Mouse (Mus musculus) liver, embryonic 16.5 days (tissue): ENCODE data around the gene Sct. TPM values are rescaled to one million over a fixed set of nuclear protein-coding genes. Genes with fewer than 3 reads are reported as not detected.
A peak's percentile ranks its signal among the peaks of the same experiment; 100 is the strongest.

Experiments used
- ATAC-seq: fragments of 200-750 bp; cut with Nextera tagmentation; 2 replicates; pipeline ENCODE4 v1.8.0; 2017; ENCODE audit warnings: low read depth, mild to moderate bottlenecking, moderate number of reproducible peaks, moderate library complexity
- H3K27ac ChIP-seq: fragments of 300-500 bp; sonication (generic); 2 replicates; pipeline ENCODE4 v1.5.1; 2014; ENCODE audit warnings: mild to moderate bottlenecking, low read length
- H3K27me3 ChIP-seq: fragments of 300-500 bp; sonication (generic); 2 replicates; pipeline ENCODE4 v1.6.1; 2014; ENCODE audit warnings: low read depth, low read length, mixed read lengths; ENCODE audit not compliant: control insufficient read depth, insufficient read depth
- H3K36me3 ChIP-seq: fragments of 300-500 bp; sonication (generic); 2 replicates; pipeline ENCODE4 v1.6.1; 2014; ENCODE audit warnings: mild to moderate bottlenecking; ENCODE audit not compliant: control insufficient read depth, insufficient read depth
- H3K4me1 ChIP-seq: fragments of 300-500 bp; sonication (generic); 2 replicates; pipeline ENCODE4 v1.6.1; 2014; ENCODE audit warnings: low read depth, low read length, mixed read lengths; ENCODE audit not compliant: control insufficient read depth
- H3K4me2 ChIP-seq: fragments of 300-500 bp; sonication (generic); 2 replicates; pipeline ENCODE4 v1.6.1; 2014; ENCODE audit warnings: low read depth, low read length, mixed read lengths
- H3K4me3 ChIP-seq: fragments of 300-500 bp; sonication (generic); 2 replicates; pipeline ENCODE4 v1.5.1; 2014; ENCODE audit warnings: low read depth, mild to moderate bottlenecking, low read length
- H3K9ac ChIP-seq: fragments of 300-500 bp; sonication (generic); 2 replicates; pipeline ENCODE4 v1.6.1; 2014; ENCODE audit warnings: low read depth, low read length
- H3K9me3 ChIP-seq: fragments of 300-500 bp; sonication (generic); replicated peaks from 2 replicates; pipeline ENCODE4 v1.6.1; 2016; ENCODE audit warnings: low read length; ENCODE audit not compliant: control insufficient read depth
- WGBS: fragments of 180-500 bp; shearing (Covaris S2); extraction: QIAGEN DNeasy Blood & Tissue Kit; methylation state at CpG from one replicate; pipeline ENCODE4 v1.1.7; 2014; ENCODE audit not compliant: insufficient replicate concordance; 5-methylcytosine and 5-hydroxymethylcytosine counted together
- polyA plus RNA-seq: library from polyadenylated mRNA; unstranded; fragments of >200 nt; fragmentation: Nextera tagmentation; extraction: Ambion mirVana; gene quantifications from 2 replicates; pipeline ENCODE4 v1.2.1, GENCODE M21; 2015

The Sct gene
- polyA plus RNA-seq, 1 experiment from 2014 or later, result 1.4 TPM

DNA sequence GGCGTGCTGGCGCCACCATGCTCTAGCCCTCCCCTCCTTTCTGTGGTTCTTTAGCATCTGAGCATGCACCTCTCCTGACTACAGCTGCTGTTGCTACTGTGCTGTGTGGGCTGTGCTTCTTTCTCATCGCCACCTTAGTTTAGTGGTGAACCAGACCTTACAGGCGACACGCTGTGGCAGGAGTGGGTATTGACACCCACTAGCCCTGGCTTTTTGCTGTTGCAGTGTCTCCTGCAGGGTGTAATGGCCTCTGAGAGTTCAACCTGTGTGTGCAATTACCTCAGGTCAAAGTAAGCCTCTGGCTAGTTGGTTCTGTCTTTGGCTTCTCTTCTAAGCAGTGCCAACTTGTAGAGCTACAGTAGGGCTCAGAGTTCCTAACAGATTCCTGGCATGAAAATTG, 37.0 kb upstream of the Sct start:
- no peak overlapping the region for H3K9ac ChIP-seq
- no peaks in the 10 kb centered on the region for H3K27me3 ChIP-seq
- no peaks in the 10 kb centered on the region for H3K4me1 ChIP-seq
- no peak overlapping the region for H3K4me3 ChIP-seq
- H3K9me3 ChIP-seq, result no peaks in the 10 kb centered on the region
- H3K4me2 ChIP-seq, result no peak overlapping the region
- peaks cover 37% of the 10 kb centered on the region for H3K36me3 ChIP-seq
- WGBS, result 72% methylated on average over 5 of the region's 5 CpGs
- ATAC-seq, result no peak
- H3K27ac ChIP-seq, result no peak overlapping the region

DNA sequence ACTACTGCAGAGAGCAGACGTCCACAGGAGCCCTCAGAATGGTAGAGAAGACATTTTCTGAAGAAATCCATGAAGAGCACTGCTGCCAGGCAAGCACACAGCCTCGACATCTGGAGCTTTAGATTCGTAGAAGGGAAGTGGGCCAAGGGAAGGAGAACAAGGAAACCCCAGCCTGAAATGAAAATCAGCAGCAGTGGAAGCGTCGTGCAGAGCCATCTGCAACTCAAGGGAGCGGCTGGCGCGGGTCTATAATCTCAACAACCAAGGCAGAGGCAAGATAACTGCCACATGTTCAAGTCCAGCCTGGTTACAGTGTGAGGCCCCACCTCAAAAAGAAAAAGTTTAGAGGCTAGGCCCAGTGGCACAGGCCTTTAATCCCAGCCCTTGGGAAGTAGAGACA, 36.1 kb upstream of the Sct start:
- no peak for ATAC-seq
- Histone ChIP-seq H3K9me3 (no peaks in the 10 kb centered on the region), H3K4me1 (no peaks in the 10 kb centered on the region), H3K9ac (no peak overlapping the region), H3K27ac (no peak overlapping the region), H3K36me3 (peaks cover 37% of the 10 kb centered on the region), H3K4me2 (no peak overlapping the region), H3K4me3 (no peak overlapping the region), H3K27me3 (no peaks in the 10 kb centered on the region)
- 69% methylated on average over 8 of the region's 8 CpGs for WGBS

DNA sequence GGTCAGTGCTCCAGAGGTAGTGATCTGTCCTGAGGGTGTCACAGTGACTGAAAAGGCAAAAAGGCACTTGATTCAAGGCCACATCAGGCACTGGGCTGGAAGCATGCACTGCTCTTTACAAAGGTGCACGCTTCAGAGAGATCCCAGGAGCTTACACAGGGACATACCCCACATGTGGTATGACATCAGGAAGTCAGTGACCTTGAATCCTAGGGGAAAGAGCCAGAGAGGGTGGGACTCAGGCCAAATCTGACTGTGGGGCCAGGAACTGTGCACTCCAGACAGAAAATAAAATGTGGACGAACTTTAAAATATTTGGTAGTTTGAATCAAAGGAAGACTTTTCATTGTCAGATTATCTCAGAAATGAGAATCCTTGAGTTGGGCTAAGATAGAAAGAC, 35.5 kb upstream of the Sct start:
- Histone ChIP-seq H3K4me1 (no peaks in the 10 kb centered on the region), H3K36me3 (peaks cover 37% of the 10 kb centered on the region), H3K9ac (no peak overlapping the region), H3K9me3 (no peaks in the 10 kb centered on the region), H3K4me2 (no peak overlapping the region), H3K27ac (no peak overlapping the region), H3K4me3 (no peak overlapping the region), H3K27me3 (no peaks in the 10 kb centered on the region)
- ATAC-seq, result no peak
- 72% methylated on average over 2 of the region's 2 CpGs for WGBS

DNA sequence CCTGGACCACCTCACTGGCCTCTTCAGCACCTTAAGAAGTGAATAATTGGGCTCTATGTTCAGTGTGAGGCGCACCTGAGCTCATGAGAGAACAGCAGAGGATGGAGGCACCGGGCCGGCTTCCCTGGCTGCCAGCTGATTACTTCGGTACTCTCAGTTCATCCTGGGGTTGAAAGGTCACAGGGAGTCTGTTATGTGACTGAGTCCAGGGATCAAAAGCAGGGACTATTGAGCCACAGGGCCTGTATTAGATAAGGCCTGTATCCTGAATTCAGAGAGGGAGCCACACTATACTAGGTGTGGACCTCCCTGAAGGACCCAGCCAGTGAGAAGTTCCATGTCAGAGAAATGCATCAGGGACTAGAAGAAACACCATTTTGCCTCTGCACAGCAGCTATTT, 25.6 kb upstream of the Sct start:
- Histone ChIP-seq H3K4me3 (no peak overlapping the region), H3K4me1 (peaks cover 4% of the 10 kb centered on the region), H3K9ac (no peak overlapping the region), H3K9me3 (no peaks in the 10 kb centered on the region), H3K4me2 (no peak overlapping the region), H3K36me3 (peaks cover 26% of the 10 kb centered on the region), H3K27ac (no peak overlapping the region), H3K27me3 (no peaks in the 10 kb centered on the region)
- WGBS, result 75% methylated on average over 4 of the region's 4 CpGs
- 0 out of 2 replicates have a peak, but pooled peaks have one; percentile 28 for ATAC-seq

DNA sequence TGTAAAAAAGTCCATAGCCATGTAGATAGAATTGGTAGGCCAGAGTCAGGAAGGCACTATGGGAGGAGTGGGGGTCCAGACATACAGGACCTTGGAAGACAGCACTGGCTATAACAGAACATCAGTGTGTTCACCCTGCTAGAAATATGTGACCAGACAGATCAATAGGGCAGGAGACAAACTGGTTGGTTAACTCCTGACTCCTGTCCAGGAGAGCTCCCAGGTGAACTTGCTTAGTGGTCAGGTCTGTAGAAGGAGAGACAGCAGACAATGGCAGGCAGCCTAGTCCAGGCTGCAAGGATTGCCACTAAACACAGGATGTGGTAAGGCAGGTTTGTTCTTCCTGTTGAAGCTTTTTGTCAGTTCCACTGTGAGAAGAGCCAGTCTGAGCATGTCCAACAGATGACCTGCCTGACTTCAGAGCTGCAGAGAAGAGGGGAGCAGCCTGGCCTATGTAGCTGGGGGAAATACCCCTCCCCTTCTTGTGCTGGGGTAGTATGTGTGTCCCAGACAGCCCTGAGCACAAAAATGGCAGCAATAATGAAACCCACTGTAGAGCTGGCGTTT, 23.9 kb upstream of the Sct start:
- no peak overlapping the region for H3K27ac ChIP-seq
- ATAC-seq, result 0 out of 2 replicates have a peak, but pooled peaks have one; percentile 12
- H3K4me3 ChIP-seq, result no peak overlapping the region
- H3K4me1 ChIP-seq, result peaks cover 4% of the 10 kb centered on the region
- no peaks in the 10 kb centered on the region for H3K27me3 ChIP-seq
- H3K9me3 ChIP-seq, result no peaks in the 10 kb centered on the region
- no peak overlapping the region for H3K9ac ChIP-seq
- peaks cover 20% of the 10 kb centered on the region for H3K36me3 ChIP-seq
- WGBS, result 68% methylated on average over 1 of the region's 1 CpGs
- no peak overlapping the region for H3K4me2 ChIP-seq

DNA sequence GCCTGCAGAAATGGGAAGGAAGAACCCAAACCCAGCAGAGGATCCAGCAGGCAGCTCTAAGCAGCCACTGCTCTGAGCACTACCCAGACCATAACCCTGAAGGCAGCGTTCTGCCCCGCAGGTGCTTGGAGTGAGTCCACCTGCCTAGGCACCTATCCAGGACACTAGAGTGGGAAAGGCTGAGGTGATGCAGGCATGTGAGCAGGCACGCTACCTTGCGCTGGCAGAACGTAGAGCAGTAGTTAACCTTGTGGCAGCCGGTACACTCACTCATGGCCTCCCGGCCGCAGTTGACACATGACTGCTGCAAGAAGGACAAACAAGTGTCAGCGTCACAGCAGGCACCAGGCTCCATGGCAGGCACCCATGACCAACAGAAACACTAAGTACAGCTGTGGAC, 22.5 kb upstream of the Sct start:
- ATAC-seq, result no peak
- H3K27ac ChIP-seq, result no peak overlapping the region
- H3K9me3 ChIP-seq, result no peaks in the 10 kb centered on the region
- H3K4me1 ChIP-seq, result peaks cover 4% of the 10 kb centered on the region
- H3K4me3 ChIP-seq, result no peak overlapping the region
- H3K27me3 ChIP-seq, result no peaks in the 10 kb centered on the region
- WGBS, result 90% methylated on average over 9 of the region's 9 CpGs
- H3K4me2 ChIP-seq, result no peak overlapping the region
- H3K36me3 ChIP-seq, result peaks cover 15% of the 10 kb centered on the region
- no peak overlapping the region for H3K9ac ChIP-seq

DNA sequence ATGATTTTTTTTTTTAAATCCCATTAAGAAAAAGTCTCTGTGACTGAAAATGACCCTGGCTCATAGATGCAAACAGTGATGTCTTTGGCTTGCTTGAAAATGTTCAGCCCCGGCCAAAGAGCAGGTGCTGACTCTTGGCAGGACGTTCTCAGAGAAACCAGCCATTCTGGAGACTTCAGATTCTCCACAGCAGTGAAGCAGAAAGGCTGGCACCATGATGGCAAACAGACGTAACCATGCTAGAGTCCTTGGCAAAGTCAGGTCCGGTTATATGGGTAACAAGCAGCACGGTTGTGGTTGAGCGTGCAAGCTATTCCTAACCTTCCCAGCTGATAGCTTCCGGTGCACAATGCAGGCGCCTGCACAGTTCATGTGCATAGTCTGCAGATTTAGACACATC, 20.2 kb upstream of the Sct start:
- no peak overlapping the region for H3K9ac ChIP-seq
- 88% methylated on average over 8 of the region's 8 CpGs for WGBS
- no peak overlapping the region for H3K4me2 ChIP-seq
- peaks cover 17% of the 10 kb centered on the region for H3K27me3 ChIP-seq
- H3K9me3 ChIP-seq, result no peaks in the 10 kb centered on the region
- H3K36me3 ChIP-seq, result peaks cover 10% of the 10 kb centered on the region; the same call in 1 of the 2 replicates
- H3K4me1 ChIP-seq, result peaks cover 4% of the 10 kb centered on the region
- H3K4me3 ChIP-seq, result no peak overlapping the region
- H3K27ac ChIP-seq, result no peak overlapping the region
- ATAC-seq, result no peak

DNA sequence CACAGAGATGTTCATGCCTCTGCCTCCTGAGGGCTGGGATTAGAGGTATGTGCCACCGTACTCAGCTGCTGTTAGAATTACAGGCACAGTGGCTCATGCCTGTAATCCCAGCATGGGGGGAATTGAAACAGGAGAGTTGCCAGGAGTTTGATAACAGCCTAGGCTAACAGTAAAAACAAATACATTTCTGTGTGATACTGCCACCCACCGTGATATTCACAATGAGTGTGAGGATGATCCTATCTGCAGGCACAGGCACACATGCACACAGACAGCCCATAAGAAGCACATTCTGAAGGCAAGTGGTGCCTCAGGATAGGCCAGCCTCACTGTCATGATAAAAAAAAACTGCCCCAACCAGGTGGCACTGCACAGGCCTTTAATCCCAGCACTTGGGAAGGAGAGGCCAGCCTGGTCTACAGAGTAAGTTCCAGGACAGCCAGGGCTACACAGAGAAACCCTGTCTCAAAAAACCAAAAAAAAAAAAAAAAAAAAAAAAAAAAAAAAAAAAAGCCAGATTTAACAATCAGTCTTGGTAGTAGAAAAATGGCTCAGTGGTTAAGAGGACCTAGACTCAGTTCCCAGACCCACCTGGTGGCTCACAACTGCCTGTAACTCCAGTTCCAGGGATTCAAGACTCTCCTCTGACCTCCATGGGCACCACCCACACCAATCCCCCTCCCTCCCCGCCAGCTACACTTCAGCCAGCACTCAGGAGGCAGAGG, 19.2 kb upstream of the Sct start:
- H3K4me3 ChIP-seq, result no peak overlapping the region
- peak; percentile 24; the same call in 1 of the 2 replicates for ATAC-seq
- H3K9me3 ChIP-seq, result no peaks in the 10 kb centered on the region
- peaks cover 28% of the 10 kb centered on the region for H3K27me3 ChIP-seq
- peaks cover 8% of the 10 kb centered on the region for H3K4me1 ChIP-seq
- no peak overlapping the region for H3K4me2 ChIP-seq
- H3K9ac ChIP-seq, result no peak overlapping the region
- H3K36me3 ChIP-seq, result peaks cover 6% of the 10 kb centered on the region; the same call in 1 of the 2 replicates
- 55% methylated on average over 3 of the region's 3 CpGs for WGBS
- no peak overlapping the region for H3K27ac ChIP-seq

DNA sequence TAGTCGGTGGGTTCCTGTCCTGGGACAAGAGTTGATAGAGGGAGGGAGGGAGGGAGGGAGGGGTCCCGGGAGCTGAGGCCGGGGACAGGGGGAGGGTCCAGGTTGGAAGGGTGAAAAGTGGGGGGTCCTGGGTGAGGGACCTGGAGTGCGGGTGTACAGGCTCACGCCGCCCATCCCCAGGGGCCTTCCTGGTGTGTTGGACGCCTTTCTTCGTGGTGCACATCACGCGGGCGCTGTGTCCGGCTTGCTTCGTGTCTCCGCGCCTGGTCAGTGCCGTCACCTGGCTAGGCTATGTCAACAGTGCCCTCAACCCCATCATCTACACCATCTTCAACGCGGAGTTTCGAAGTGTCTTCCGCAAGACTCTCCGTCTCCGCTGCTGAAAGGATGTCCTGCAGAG, 15.5 kb upstream of the Sct start:
- H3K27ac ChIP-seq, result no peak overlapping the region
- peak overlapping the region; percentile 1; the same call in 1 of the 2 replicates for H3K4me2 ChIP-seq
- no peak overlapping the region for H3K4me3 ChIP-seq
- peaks cover 56% of the 10 kb centered on the region for H3K27me3 ChIP-seq
- no peaks in the 10 kb centered on the region for H3K9me3 ChIP-seq
- 0 out of 2 replicates have a peak, but pooled peaks cover 3% of the 10 kb centered on the region for H3K36me3 ChIP-seq
- no peak overlapping the region for H3K9ac ChIP-seq
- WGBS, result 2% methylated on average over 22 of the region's 22 CpGs
- H3K4me1 ChIP-seq, result peaks cover 4% of the 10 kb centered on the region
- no peak for ATAC-seq
